Mouse (Mus musculus) embryo, embryonic 11.5 days (tissue): Measurements from ENCODE around the gene Krt20.

Source experiments
- DNase-seq: peaks from one replicate; pipeline ENCODE4 v3.0.0-alpha.2; 2012; ENCODE audit warnings: low read depth, low spot score

The Krt20 gene

GRCm38 (mm10) chr11:99437972-99438371 lies at the start of gene Krt20:
Gene Krt20, minus strand, starts transcription at chr11:99438150.
- DNase-seq = no peak

GRCm38 (mm10) chr11:99474981-99475380 lies 37.0 kb upstream of the Krt20 start:
- no peak for DNase-seq

- DNase-seq = no peak
Observed at GRCm38 (mm10) chr11:99473433-99473832, 35.5 kb upstream of the Krt20 start.

GRCm38 (mm10) chr11:99472405-99472804 lies 34.5 kb upstream of the Krt20 start:
- no peak for DNase-seq

- DNase-seq = no peak
Observed at GRCm38 (mm10) chr11:99471946-99472345, 34.0 kb upstream of the Krt20 start.

GRCm38 (mm10) chr11:99469228-99469627 lies 31.3 kb upstream of the Krt20 start:
- DNase-seq = no peak

- DNase-seq = no peak
Observed at GRCm38 (mm10) chr11:99468566-99468965, 30.6 kb upstream of the Krt20 start.

GRCm38 (mm10) chr11:99466316-99466715 lies 28.4 kb upstream of the Krt20 start:
- DNase-seq = no peak

GRCm38 (mm10) chr11:99464836-99465235 lies 26.9 kb upstream of the Krt20 start:
- peak; percentile 59 for DNase-seq

GRCm38 (mm10) chr11:99463155-99463554 lies 25.2 kb upstream of the Krt20 start:
- DNase-seq = peak; percentile 46

GRCm38 (mm10) chr11:99461736-99462135 lies 23.8 kb upstream of the Krt20 start:
- DNase-seq = no peak

GRCm38 (mm10) chr11:99458887-99459286 lies 20.9 kb upstream of the Krt20 start:
- DNase-seq = no peak

GRCm38 (mm10) chr11:99454759-99455158 lies 16.8 kb upstream of the Krt20 start:
- no peak for DNase-seq

- no peak for DNase-seq
Observed at GRCm38 (mm10) chr11:99454044-99454443, 16.1 kb upstream of the Krt20 start.

- DNase-seq = no peak
Observed at GRCm38 (mm10) chr11:99448769-99449168, 10.8 kb upstream of the Krt20 start.

- no peak for DNase-seq
Observed at GRCm38 (mm10) chr11:99441220-99441619, 3.3 kb upstream of the Krt20 start.

- DNase-seq = no peak
Observed at GRCm38 (mm10) chr11:99439465-99439864, 1.5 kb upstream of the Krt20 start.

- DNase-seq = no peak
Observed at GRCm38 (mm10) chr11:99436625-99437024, 1.3 kb downstream of the Krt20 start.

- no peak for DNase-seq
Observed at GRCm38 (mm10) chr11:99430670-99431069, 7.3 kb downstream of the Krt20 start.

GRCm38 (mm10) chr11:99422159-99422558 lies 15.8 kb downstream of the Krt20 start, which contains the start of gene Krt12:
Gene Krt12, minus strand, starts transcription at chr11:99422259.
- DNase-seq = no peak

GRCm38 (mm10) chr11:99420586-99420985 lies 17.4 kb downstream of the Krt20 start:
- DNase-seq = no peak

- no peak for DNase-seq
Observed at GRCm38 (mm10) chr11:99417819-99418218, 20.1 kb downstream of the Krt20 start.

GRCm38 (mm10) chr11:99416902-99417301 lies 21.0 kb downstream of the Krt20 start:
- no peak for DNase-seq

- DNase-seq = no peak
Observed at GRCm38 (mm10) chr11:99414463-99415147, 23.3 kb downstream of the Krt20 start.
